Mouse (Mus musculus): ENCODE data around the gene Cachd1. TPM values are rescaled to one million over a fixed set of nuclear protein-coding genes. Genes with fewer than 3 reads are reported as not detected.

Cachd1 gene
- polyA plus RNA-seq, 1 experiment, result 10.3 TPM

GRCm38 (mm10) chr4:100923598-100923997 is 147.1 kb downstream of the Cachd1 start:
- Histone ChIP-seq H3K4me1 (ENCODE audit: control insufficient read depth, insufficient read depth, low read length) (no peaks in the 10 kb centered on the region), H3K27ac (ENCODE audit: control insufficient read depth, insufficient read depth, low read depth, low read length, poor library complexity) (no peak overlapping the region), H3K4me3 (replicated peaks; ENCODE audit: control insufficient read depth, low read depth, low read length) (no peak overlapping the region)
- TF ChIP-seq CTCF (IDR thresholded peaks at IDR 0.05; ENCODE audit: control insufficient read depth, insufficient read depth, low read length) (no peak), POLR2A (IDR thresholded peaks at IDR 0.05; ENCODE audit: borderline replicate concordance, control insufficient read depth, low read depth, low read length) (no peak)
- WGBS, result 80% methylated on average over 6 of the region's 6 CpGs

- 76% methylated on average over 4 of the region's 4 CpGs for WGBS
- Histone ChIP-seq H3K27ac (ENCODE audit: control insufficient read depth, insufficient read depth, low read depth, low read length, poor library complexity) (no peak overlapping the region), H3K4me3 (replicated peaks; ENCODE audit: control insufficient read depth, low read depth, low read length) (no peak overlapping the region), H3K4me1 (ENCODE audit: control insufficient read depth, insufficient read depth, low read length) (no peaks in the 10 kb centered on the region)
- TF ChIP-seq CTCF (IDR thresholded peaks at IDR 0.05; ENCODE audit: control insufficient read depth, insufficient read depth, low read length) (no peak), POLR2A (IDR thresholded peaks at IDR 0.05; ENCODE audit: borderline replicate concordance, control insufficient read depth, low read depth, low read length) (no peak)
These were observed 147.8 kb downstream of the Cachd1 start for GRCm38 (mm10) chr4:100924276-100924675.

- Histone ChIP-seq H3K4me1 (ENCODE audit: control insufficient read depth, insufficient read depth, low read length) (no peaks in the 10 kb centered on the region), H3K4me3 (replicated peaks; ENCODE audit: control insufficient read depth, low read depth, low read length) (no peak overlapping the region), H3K27ac (ENCODE audit: control insufficient read depth, insufficient read depth, low read depth, low read length, poor library complexity) (no peak overlapping the region)
- no peak for TF ChIP-seq POLR2A (IDR thresholded peaks at IDR 0.05; ENCODE audit: borderline replicate concordance, control insufficient read depth, low read depth, low read length)
- TF ChIP-seq CTCF (IDR thresholded peaks at IDR 0.05; ENCODE audit: control insufficient read depth, insufficient read depth, low read length), result no peak
- 90% methylated on average over 1 of the region's 1 CpGs for WGBS
These were observed 148.7 kb downstream of the Cachd1 start for GRCm38 (mm10) chr4:100925153-100925552.

GRCm38 (mm10) chr4:100926608-100927007 is 150.1 kb downstream of the Cachd1 start:
- Histone ChIP-seq H3K4me3 (replicated peaks; ENCODE audit: control insufficient read depth, low read depth, low read length) (no peak overlapping the region), H3K4me1 (ENCODE audit: control insufficient read depth, insufficient read depth, low read length) (no peaks in the 10 kb centered on the region), H3K27ac (ENCODE audit: control insufficient read depth, insufficient read depth, low read depth, low read length, poor library complexity) (no peak overlapping the region)
- 74% methylated on average over 3 of the region's 3 CpGs for WGBS
- TF ChIP-seq CTCF (IDR thresholded peaks at IDR 0.05; ENCODE audit: control insufficient read depth, insufficient read depth, low read length), result no peak
- no peak for TF ChIP-seq POLR2A (IDR thresholded peaks at IDR 0.05; ENCODE audit: borderline replicate concordance, control insufficient read depth, low read depth, low read length)

GRCm38 (mm10) chr4:100927059-100927458 is 150.6 kb downstream of the Cachd1 start:
- no peak overlapping the region for H3K4me3 ChIP-seq (replicated peaks; ENCODE audit: control insufficient read depth, low read depth, low read length)
- no peaks in the 10 kb centered on the region for H3K4me1 ChIP-seq (ENCODE audit: control insufficient read depth, insufficient read depth, low read length)
- no peak overlapping the region for H3K27ac ChIP-seq (ENCODE audit: control insufficient read depth, insufficient read depth, low read depth, low read length, poor library complexity)
- no peak for TF ChIP-seq CTCF (IDR thresholded peaks at IDR 0.05; ENCODE audit: control insufficient read depth, insufficient read depth, low read length)
- TF ChIP-seq POLR2A (IDR thresholded peaks at IDR 0.05; ENCODE audit: borderline replicate concordance, control insufficient read depth, low read depth, low read length), result no peak
- WGBS, result 75% methylated on average over 2 of the region's 2 CpGs

- H3K4me1 ChIP-seq (ENCODE audit: control insufficient read depth, insufficient read depth, low read length), result no peaks in the 10 kb centered on the region
- H3K27ac ChIP-seq (ENCODE audit: control insufficient read depth, insufficient read depth, low read depth, low read length, poor library complexity), result no peak overlapping the region
- H3K4me3 ChIP-seq (replicated peaks; ENCODE audit: control insufficient read depth, low read depth, low read length), result no peak overlapping the region
- WGBS, result 77% methylated on average over 7 of the region's 7 CpGs
- TF ChIP-seq POLR2A (IDR thresholded peaks at IDR 0.05; ENCODE audit: borderline replicate concordance, control insufficient read depth, low read depth, low read length) (no peak), CTCF (IDR thresholded peaks at IDR 0.05; ENCODE audit: control insufficient read depth, insufficient read depth, low read length) (no peak)
These were observed 167.2 kb downstream of the Cachd1 start for GRCm38 (mm10) chr4:100943689-100944088.

GRCm38 (mm10) chr4:100944276-100944675 is 167.8 kb downstream of the Cachd1 start:
- no peak for TF ChIP-seq POLR2A (IDR thresholded peaks at IDR 0.05; ENCODE audit: borderline replicate concordance, control insufficient read depth, low read depth, low read length)
- no peak for TF ChIP-seq CTCF (IDR thresholded peaks at IDR 0.05; ENCODE audit: control insufficient read depth, insufficient read depth, low read length)
- Histone ChIP-seq H3K4me3 (replicated peaks; ENCODE audit: control insufficient read depth, low read depth, low read length) (no peak overlapping the region), H3K27ac (ENCODE audit: control insufficient read depth, insufficient read depth, low read depth, low read length, poor library complexity) (no peak overlapping the region), H3K4me1 (ENCODE audit: control insufficient read depth, insufficient read depth, low read length) (no peaks in the 10 kb centered on the region; the same call in 1 of the 2 replicates)
- 60% methylated on average over 3 of the region's 3 CpGs for WGBS

GRCm38 (mm10) chr4:100945171-100945899 is 168.9 kb downstream of the Cachd1 start:
- WGBS, result 27% methylated on average over 13 of the region's 13 CpGs
- no peaks in the 10 kb centered on the region; the same call in 1 of the 2 replicates for H3K4me1 ChIP-seq (ENCODE audit: control insufficient read depth, insufficient read depth, low read length)
- H3K27ac ChIP-seq (ENCODE audit: control insufficient read depth, insufficient read depth, low read depth, low read length, poor library complexity), result no peak overlapping the region
- no peak overlapping the region for H3K4me3 ChIP-seq (replicated peaks; ENCODE audit: control insufficient read depth, low read depth, low read length)
- no peak for TF ChIP-seq POLR2A (IDR thresholded peaks at IDR 0.05; ENCODE audit: borderline replicate concordance, control insufficient read depth, low read depth, low read length)
- no peak for TF ChIP-seq CTCF (IDR thresholded peaks at IDR 0.05; ENCODE audit: control insufficient read depth, insufficient read depth, low read length)
